Mouse (Mus musculus) kidney, embryonic 14.5 days (tissue): ENCODE results near the gene Xlr5c. TPM values are rescaled to one million over a fixed set of nuclear protein-coding genes. Genes with fewer than 3 reads are reported as not detected.
"Not testable (repeated sequence)": the region's sequence is repeated elsewhere in the genome, so short reads cannot be mapped to it uniquely, and the experiment has no call there.

Experiments used
- ATAC-seq: fragments of 200-750 bp; cut with Nextera tagmentation; 2 replicates; pipeline ENCODE4 v1.8.0; 2017; ENCODE audit warnings: moderate number of reproducible peaks, mild to moderate bottlenecking, moderate TSS enrichment, moderate library complexity; ENCODE audit not compliant: low FRiP score, low TSS enrichment
- H3K27ac ChIP-seq: fragments of 300-500 bp; sonication (generic); 2 replicates; pipeline ENCODE4 v1.5.1; 2014; ENCODE audit warnings: low read depth, mild to moderate bottlenecking, low read length, moderate library complexity, mixed read lengths
- H3K27me3 ChIP-seq: fragments of 300-500 bp; sonication (generic); 2 replicates; pipeline ENCODE4 v1.6.1; 2014; ENCODE audit warnings: mild to moderate bottlenecking, low read length; ENCODE audit not compliant: control insufficient read depth, insufficient read depth
- H3K36me3 ChIP-seq: fragments of 300-500 bp; sonication (generic); 2 replicates; pipeline ENCODE4 v1.6.1; 2014; ENCODE audit warnings: low read length, mixed read lengths; ENCODE audit not compliant: control insufficient read depth, insufficient read depth
- H3K4me1 ChIP-seq: fragments of 300-500 bp; sonication (generic); 2 replicates; pipeline ENCODE4 v1.6.1; 2014; ENCODE audit warnings: low read length, mixed read lengths; ENCODE audit not compliant: control insufficient read depth, insufficient read depth
- H3K4me2 ChIP-seq: fragments of 300-500 bp; sonication (generic); replicated peaks from 2 replicates; pipeline ENCODE4 v1.6.1; 2014; ENCODE audit warnings: low read depth, mild to moderate bottlenecking, low read length
- H3K4me3 ChIP-seq: fragments of 300-500 bp; sonication (generic); 2 replicates; pipeline ENCODE4 v1.5.1; 2014; ENCODE audit warnings: mild to moderate bottlenecking, low read length
- H3K9ac ChIP-seq: fragments of 300-500 bp; sonication (generic); 2 replicates; pipeline ENCODE4 v1.6.1; 2014; ENCODE audit warnings: low read depth, mild to moderate bottlenecking, low read length, moderate library complexity
- H3K9me3 ChIP-seq: fragments of 300-500 bp; sonication (generic); 2 replicates; pipeline ENCODE4 v1.6.1; 2016; ENCODE audit warnings: low read length; ENCODE audit not compliant: control insufficient read depth
- WGBS: fragments of 180-500 bp; shearing (Covaris S2); extraction: QIAGEN DNeasy Blood & Tissue Kit; methylation state at CpG from one replicate; pipeline ENCODE4 v1.1.7; 2014; 5-methylcytosine and 5-hydroxymethylcytosine counted together
- polyA plus RNA-seq: library from polyadenylated mRNA; unstranded; fragments of >200 nt; fragmentation: Nextera tagmentation; extraction: Ambion mirVana; gene quantifications from 2 replicates; pipeline ENCODE4 v1.2.1, GENCODE M21; 2014

The Xlr5c gene
- not detected in 2 replicates for polyA plus RNA-seq

GRCm38 (mm10) chrX:73292876-73293275 is at the start of gene Xlr5c, which contains the start of gene Xlr5a:
Gene Xlr5c (minus strand): TSS chrX:73292976.
Gene Xlr5a (minus strand): TSS chrX:73292976.
- not testable (repeated sequence) for H3K27ac ChIP-seq, H3K4me3 ChIP-seq, H3K9ac ChIP-seq, H3K27me3 ChIP-seq, ATAC-seq, H3K9me3 ChIP-seq, H3K4me1 ChIP-seq, H3K4me2 ChIP-seq, H3K36me3 ChIP-seq
- 87% methylated on average over 13 of the region's 17 CpGs for WGBS

GRCm38 (mm10) chrX:73342483-73342895 is 49.7 kb upstream of the Xlr5c start, which contains the start of gene Zfp275:
Gene Zfp275 (plus strand): TSS chrX:73342621.
- no peaks in the 10 kb centered on the region for H3K36me3 ChIP-seq
- no peaks in the 10 kb centered on the region for H3K9me3 ChIP-seq
- ATAC-seq, result peak; percentile 98
- peak within 1 kb of the TSS; percentile 65 for H3K9ac ChIP-seq
- H3K4me1 ChIP-seq, result no peaks in the 10 kb centered on the region
- peak within 1 kb of the TSS; percentile 30; the same call in 1 of the 2 replicates for H3K27ac ChIP-seq
- H3K27me3 ChIP-seq, result no peaks in the 10 kb centered on the region
- 30% methylated on average over 37 of the region's 37 CpGs for WGBS
- peak within 1 kb of the TSS; percentile 57 for H3K4me3 ChIP-seq
- peak within 1 kb of the TSS; percentile 40 for H3K4me2 ChIP-seq

- peak; percentile 37; the same call in 1 of the 2 replicates for ATAC-seq
- Histone ChIP-seq H3K9me3 (no peaks in the 10 kb centered on the region), H3K27ac (no peak overlapping the region), H3K36me3 (no peaks in the 10 kb centered on the region), H3K27me3 (no peaks in the 10 kb centered on the region), H3K4me1 (no peaks in the 10 kb centered on the region), H3K9ac (no peak overlapping the region), H3K4me2 (peak overlapping the region; percentile 21), H3K4me3 (peak overlapping the region; percentile 57; the same call in 1 of the 2 replicates)
- WGBS, result 31% methylated on average over 3 of the region's 3 CpGs
Measured at GRCm38 (mm10) chrX:73342068-73342467, 49.3 kb upstream of the Xlr5c start.

- Histone ChIP-seq H3K27me3 (no peaks in the 10 kb centered on the region), H3K27ac (no peak overlapping the region), H3K9ac (no peak overlapping the region), H3K36me3 (no peaks in the 10 kb centered on the region), H3K4me1 (no peaks in the 10 kb centered on the region), H3K4me3 (no peak overlapping the region), H3K4me2 (no peak overlapping the region), H3K9me3 (no peaks in the 10 kb centered on the region)
- WGBS, result 50% methylated on average over 1 of the region's 1 CpGs
- ATAC-seq, result no peak
Measured at GRCm38 (mm10) chrX:73341473-73341872, 48.7 kb upstream of the Xlr5c start.

- WGBS, result 84% methylated on average over 4 of the region's 4 CpGs
- no peaks in the 10 kb centered on the region for H3K27me3 ChIP-seq
- H3K9me3 ChIP-seq, result no peaks in the 10 kb centered on the region
- no peak within 1 kb of the TSS for H3K27ac ChIP-seq
- no peaks in the 10 kb centered on the region for H3K36me3 ChIP-seq
- no peak within 1 kb of the TSS for H3K9ac ChIP-seq
- no peaks in the 10 kb centered on the region for H3K4me1 ChIP-seq
- ATAC-seq, result no peak
- no peak within 1 kb of the TSS for H3K4me3 ChIP-seq
- no peak within 1 kb of the TSS for H3K4me2 ChIP-seq
Measured at GRCm38 (mm10) chrX:73336740-73337139, 44.0 kb upstream of the Xlr5c start, which contains the start of gene Gm45015. Gene Gm45015 (minus strand): TSS chrX:73336840.

GRCm38 (mm10) chrX:73333548-73333947 is 40.8 kb upstream of the Xlr5c start:
- no peak overlapping the region for H3K9ac ChIP-seq
- H3K9me3 ChIP-seq, result no peaks in the 10 kb centered on the region
- no peak overlapping the region for H3K4me3 ChIP-seq
- no peak overlapping the region for H3K4me2 ChIP-seq
- no peak overlapping the region for H3K27ac ChIP-seq
- no peaks in the 10 kb centered on the region for H3K4me1 ChIP-seq
- ATAC-seq, result no peak
- H3K27me3 ChIP-seq, result no peaks in the 10 kb centered on the region
- no peaks in the 10 kb centered on the region for H3K36me3 ChIP-seq

- H3K27ac ChIP-seq, result no peak overlapping the region
- WGBS, result 84% methylated on average over 2 of the region's 2 CpGs
- ATAC-seq, result no peak
- H3K4me3 ChIP-seq, result no peak overlapping the region
- no peak overlapping the region for H3K9ac ChIP-seq
- no peaks in the 10 kb centered on the region for H3K4me1 ChIP-seq
- no peak overlapping the region for H3K4me2 ChIP-seq
- no peaks in the 10 kb centered on the region for H3K9me3 ChIP-seq
- no peaks in the 10 kb centered on the region for H3K36me3 ChIP-seq
- no peaks in the 10 kb centered on the region; the same call in 1 of the 2 replicates for H3K27me3 ChIP-seq
Measured at GRCm38 (mm10) chrX:73327215-73327614, 34.4 kb upstream of the Xlr5c start.

- Histone ChIP-seq H3K4me3 (no peak overlapping the region), H3K4me2 (no peak overlapping the region), H3K27ac (no peak overlapping the region), H3K4me1 (no peaks in the 10 kb centered on the region), H3K36me3 (no peaks in the 10 kb centered on the region), H3K9me3 (no peaks in the 10 kb centered on the region), H3K27me3 (no peaks in the 10 kb centered on the region), H3K9ac (no peak overlapping the region)
- ATAC-seq, result no peak
- 78% methylated on average over 3 of the region's 3 CpGs for WGBS
Measured at GRCm38 (mm10) chrX:73321029-73321428, 28.3 kb upstream of the Xlr5c start.

GRCm38 (mm10) chrX:73312522-73312921 is 19.7 kb upstream of the Xlr5c start:
- Histone ChIP-seq H3K27ac (no peak overlapping the region), H3K4me1 (no peaks in the 10 kb centered on the region), H3K36me3 (no peaks in the 10 kb centered on the region), H3K9ac (no peak overlapping the region), H3K9me3 (no peaks in the 10 kb centered on the region), H3K4me2 (no peak overlapping the region), H3K27me3 (no peaks in the 10 kb centered on the region), H3K4me3 (no peak overlapping the region)
- no peak for ATAC-seq
- 43% methylated on average over 3 of the region's 3 CpGs for WGBS
